ENCODE assay signal across 9 mouse cellular contexts in the genomic region with DNA sequence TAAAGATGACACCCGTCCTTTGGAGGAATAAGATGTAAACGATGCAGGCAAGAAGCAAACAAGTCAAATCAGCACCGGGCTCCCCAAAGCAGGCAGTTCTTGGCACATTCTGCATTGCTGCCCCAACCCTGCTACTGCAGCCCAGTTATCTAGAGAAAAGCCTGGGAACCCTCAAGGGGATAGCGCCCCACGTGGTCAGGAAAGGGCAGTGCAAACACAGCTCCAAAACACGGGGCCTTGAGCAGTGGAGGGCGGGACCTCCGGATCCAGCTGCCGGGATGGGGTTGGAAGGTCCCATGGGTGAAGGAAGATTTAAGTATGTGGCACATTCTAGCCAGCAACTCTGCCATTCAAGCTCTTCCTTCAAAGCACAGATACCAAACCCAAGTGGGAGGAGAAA.
A peak's percentile ranks its signal among the peaks of the same experiment; 100 is the strongest.
DNase-seq lines count a peak whose midpoint lies in the region; ATAC-seq and TF ChIP-seq lines count a peak whose summit lies in the region.
"Had no signal": no experiment of that assay in that cellular context is flagged by ENCODE, and none has a peak within 500 bp of the region (broad histone marks: within the 10 kb centered on the region; RNA-seq: fewer than 3 reads in every experiment).

No protein-coding gene starts in this region.

- WGBS in forebrain, postnatal 0 days: 35% methylated on average over 9 of the region's 9 CpGs
- 35% methylated on average over 9 of the region's 9 CpGs for WGBS in forebrain, embryonic 15.5 days

- TF ChIP-seq CTCF in forebrain, postnatal 0 days (IDR thresholded peaks at IDR 0.05; ENCODE audit: low read depth): peak; percentile 69

- no peak overlapping the region for H3K27ac ChIP-seq in forebrain, postnatal 0 days (ENCODE audit: low read depth, low read length)
- no peak overlapping the region for H3K27ac ChIP-seq in forebrain, embryonic 15.5 days (replicated peaks)
- H3K27ac ChIP-seq: neural tube, embryonic 12.5 days had no signal

- H3K4me1 ChIP-seq in forebrain, postnatal 0 days (ENCODE audit: insufficient read depth): no peaks in the 10 kb centered on the region
- no peaks in the 10 kb centered on the region for H3K4me1 ChIP-seq in forebrain, embryonic 15.5 days
- H3K4me1 ChIP-seq: neural tube, embryonic 12.5 days had no signal

- peaks cover 4% of the 10 kb centered on the region; the same call in 1 of the 2 replicates for H3K36me3 ChIP-seq in forebrain, postnatal 0 days (ENCODE audit: insufficient read depth)
- no peaks in the 10 kb centered on the region for H3K36me3 ChIP-seq in forebrain, embryonic 15.5 days
- H3K36me3 ChIP-seq: neural tube, embryonic 12.5 days had no signal

- no peak for ATAC-seq in forebrain, postnatal 0 days
- ATAC-seq in forebrain, embryonic 15.5 days (replicated peaks): no peak
- ATAC-seq in granulocyte monocyte progenitor cell, adult 5-6 weeks (replicated peaks; ENCODE audit: poor library complexity, severe bottlenecking): no peak; the same call in 1 of the 2 replicates

- no peaks in the 10 kb centered on the region for H3K27me3 ChIP-seq in forebrain, postnatal 0 days (ENCODE audit: insufficient read depth, low read length)
- no peaks in the 10 kb centered on the region for H3K27me3 ChIP-seq in forebrain, embryonic 15.5 days
- H3K27me3 ChIP-seq: neural tube, embryonic 12.5 days had no signal

- H3K4me2 ChIP-seq in forebrain, postnatal 0 days (ENCODE audit: low read depth): no peak overlapping the region
- H3K4me2 ChIP-seq in forebrain, embryonic 15.5 days (replicated peaks): no peak overlapping the region
- H3K4me2 ChIP-seq: neural tube, embryonic 12.5 days had no signal

- H3K9me3 ChIP-seq in forebrain, postnatal 0 days (ENCODE audit: low read length): no peaks in the 10 kb centered on the region
- H3K9me3 ChIP-seq in forebrain, embryonic 15.5 days: no peaks in the 10 kb centered on the region
- H3K9me3 ChIP-seq: neural tube, embryonic 12.5 days had no signal

- H3K9ac ChIP-seq in forebrain, postnatal 0 days: no peak overlapping the region
- no peak overlapping the region for H3K9ac ChIP-seq in forebrain, embryonic 15.5 days (replicated peaks)
- H3K9ac ChIP-seq: neural tube, embryonic 12.5 days had no signal

- peak; percentile 30 for DNase-seq in forebrain, postnatal 0 days
- peak; percentile 34 for DNase-seq in right cerebral cortex, postnatal 14 days
- no peak for DNase-seq in right cerebral cortex, adult 18-20 months
- peak; percentile 52 to 56 for DNase-seq in cerebellum, postnatal 36 days
- DNase-seq in kidney, postnatal 10 days: peak; percentile 45
- peak; percentile 51 for DNase-seq in retina, postnatal 1 day

- H3K4me3 ChIP-seq in forebrain, postnatal 0 days (ENCODE audit: low read depth, low read length): no peak overlapping the region
- H3K4me3 ChIP-seq in forebrain, embryonic 15.5 days: no peak overlapping the region
- H3K4me3 ChIP-seq: neural tube, embryonic 12.5 days had no signal
